Mouse (Mus musculus) layer of hippocampus, adult 11-12 months (tissue): ENCODE measurements around the gene Magi2.
A peak's percentile ranks its signal among the peaks of the same experiment; 100 is the strongest.

Source experiments
- DNase-seq: peaks from one replicate; pipeline ENCODE4 v3.0.0; 2022; ENCODE audit warnings: low spot score

Gene Magi2

GRCm38 (mm10) chr5:20509606-20510005 is 1282.8 kb downstream of the Magi2 start:
- DNase-seq, result no peak

DNA sequence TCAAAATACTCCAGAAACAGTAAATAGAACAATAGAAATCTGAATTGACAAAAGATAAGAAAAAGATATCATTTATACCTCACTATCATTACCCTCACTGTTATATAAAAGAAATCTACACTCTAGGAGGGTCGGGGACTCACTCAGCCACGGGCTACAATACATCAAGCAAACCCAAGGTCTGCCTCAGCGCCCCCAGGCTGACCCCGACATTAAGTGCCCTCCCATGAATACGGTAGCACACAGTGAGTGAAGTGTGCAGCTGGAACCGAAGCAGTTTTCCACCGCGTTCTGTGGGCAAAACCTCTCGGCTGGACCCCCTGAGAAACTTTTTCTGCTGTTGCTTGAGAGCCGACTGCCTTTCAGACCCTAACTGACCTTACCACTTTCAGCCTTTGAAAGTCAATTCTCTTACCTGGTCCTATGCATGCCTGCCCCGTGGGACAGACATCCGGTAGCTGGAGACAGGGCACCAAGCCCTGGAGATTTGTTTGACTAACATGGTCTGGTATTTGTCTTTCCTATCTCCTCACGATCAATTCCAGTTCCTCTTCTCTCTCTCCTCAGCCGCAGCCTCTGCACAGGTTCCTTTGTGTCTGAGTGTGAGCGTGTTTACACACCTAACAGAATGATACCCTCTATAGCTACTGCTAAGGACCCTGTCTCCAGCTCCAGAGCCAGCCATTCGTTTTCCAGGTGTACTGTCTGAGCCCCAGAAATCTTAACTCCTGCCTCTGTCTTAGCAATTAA is 1285.7 kb downstream of the Magi2 start:
- no peak for DNase-seq

GRCm38 (mm10) chr5:20521639-20522038 is 1294.8 kb downstream of the Magi2 start:
- no peak for DNase-seq

DNA sequence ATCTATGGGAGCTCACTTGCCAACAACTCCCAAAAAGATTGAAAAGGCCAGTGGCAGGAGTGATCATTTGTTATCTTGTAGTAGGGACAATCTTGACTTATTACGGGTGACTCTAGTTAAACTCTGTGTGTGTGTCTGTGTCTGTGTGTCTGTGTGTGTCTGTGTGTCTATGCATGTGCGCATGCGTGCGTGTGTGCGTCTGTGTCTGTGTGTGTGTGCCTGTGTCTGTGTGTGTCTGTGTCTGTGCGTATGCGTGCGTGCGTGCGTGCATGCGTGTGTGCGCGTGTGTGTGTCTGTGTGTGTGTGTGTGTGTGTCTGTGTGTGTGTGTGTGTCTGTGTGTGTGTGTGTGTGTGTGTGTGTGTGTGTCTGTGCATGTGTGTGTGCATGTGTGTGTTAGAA is 1295.2 kb downstream of the Magi2 start:
- no peak for DNase-seq

DNA sequence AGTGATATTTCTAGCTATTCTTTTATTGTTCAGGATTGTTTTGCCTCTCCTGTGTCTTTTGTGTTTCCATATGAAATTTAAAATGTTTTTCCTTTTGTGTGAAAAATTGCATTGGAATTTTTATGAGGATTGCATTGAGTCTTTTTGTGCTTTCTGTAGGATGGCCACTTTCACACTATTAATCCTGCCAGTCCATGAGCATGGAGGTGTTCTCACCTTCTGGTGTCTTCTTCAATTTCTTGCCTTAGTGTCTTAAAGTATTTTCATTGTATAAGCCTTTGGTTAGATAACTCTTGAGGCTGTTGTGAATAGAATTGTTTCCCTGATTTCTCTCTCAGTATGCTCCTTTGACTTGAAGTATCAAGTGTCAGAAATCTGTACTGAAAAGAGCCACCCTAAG is 1296.9 kb downstream of the Magi2 start:
- DNase-seq, result no peak

- peak; percentile 32 for DNase-seq
Measured at GRCm38 (mm10) chr5:20526588-20526987, 1299.8 kb downstream of the Magi2 start.

GRCm38 (mm10) chr5:20536544-20536943 is 1309.7 kb downstream of the Magi2 start:
- DNase-seq, result no peak

GRCm38 (mm10) chr5:20537369-20538022 is 1310.7 kb downstream of the Magi2 start:
- DNase-seq, result no peak

GRCm38 (mm10) chr5:20544374-20544773 is 1317.5 kb downstream of the Magi2 start:
- no peak for DNase-seq

DNA sequence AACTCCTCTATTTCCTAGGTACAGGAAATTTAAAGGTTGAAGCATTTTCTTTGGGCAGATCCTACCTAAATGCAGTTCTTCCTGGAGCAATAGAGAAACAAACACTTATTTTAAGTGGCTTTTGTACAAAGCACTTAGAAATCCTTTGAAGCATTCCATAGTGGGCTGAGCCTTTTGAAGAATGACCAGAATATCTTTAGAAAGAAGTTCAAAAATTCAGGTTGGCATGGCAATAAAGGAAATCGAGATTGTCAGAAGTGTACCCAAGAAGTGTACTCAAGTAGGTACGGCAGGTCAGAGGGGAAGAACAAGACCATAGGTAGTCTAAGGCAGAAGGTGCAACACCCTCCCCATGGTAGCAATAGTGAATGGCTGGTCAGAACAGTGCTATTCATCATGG is 1332.5 kb downstream of the Magi2 start:
- no peak for DNase-seq

GRCm38 (mm10) chr5:20559821-20560220 is 1333.0 kb downstream of the Magi2 start:
- DNase-seq, result no peak

DNA sequence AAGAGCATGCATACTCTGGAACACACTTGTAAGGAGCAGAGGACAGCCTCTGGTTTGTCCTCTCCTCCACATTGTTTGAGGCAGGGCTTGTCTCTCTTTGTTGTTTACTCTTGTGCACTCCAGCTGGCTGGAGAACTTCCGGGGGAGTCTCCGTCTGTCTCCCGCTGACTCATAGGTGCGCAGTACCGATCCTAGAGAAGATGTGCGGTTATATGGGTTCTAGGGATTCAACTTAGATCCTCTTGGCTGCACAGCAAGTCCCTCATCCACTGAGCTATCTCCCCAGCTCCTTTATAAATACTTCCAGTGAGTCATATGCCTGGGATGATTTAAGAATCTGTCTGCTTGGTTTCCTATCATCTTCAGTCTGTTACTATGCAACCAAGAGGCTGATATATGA is 1341.6 kb downstream of the Magi2 start:
- DNase-seq, result peak; percentile 68

DNA sequence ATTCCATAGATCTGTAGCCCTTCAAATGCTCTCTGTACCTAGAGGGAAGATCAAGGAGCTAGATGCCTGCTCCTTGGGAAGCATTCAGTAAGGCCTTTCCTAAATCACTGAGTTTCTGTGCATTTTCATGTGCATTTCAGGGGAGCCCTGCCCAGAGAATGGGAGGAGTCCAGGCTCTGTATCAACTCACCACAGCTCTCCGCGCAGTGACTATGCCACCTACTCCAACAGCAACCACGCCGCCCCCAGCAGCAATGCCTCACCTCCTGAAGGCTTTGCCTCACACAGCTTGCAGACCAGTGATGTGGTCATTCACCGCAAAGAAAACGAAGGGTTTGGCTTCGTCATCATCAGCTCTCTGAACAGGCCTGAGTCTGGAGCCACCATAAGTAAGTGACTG is 1342.1 kb downstream of the Magi2 start:
- DNase-seq, result no peak

DNA sequence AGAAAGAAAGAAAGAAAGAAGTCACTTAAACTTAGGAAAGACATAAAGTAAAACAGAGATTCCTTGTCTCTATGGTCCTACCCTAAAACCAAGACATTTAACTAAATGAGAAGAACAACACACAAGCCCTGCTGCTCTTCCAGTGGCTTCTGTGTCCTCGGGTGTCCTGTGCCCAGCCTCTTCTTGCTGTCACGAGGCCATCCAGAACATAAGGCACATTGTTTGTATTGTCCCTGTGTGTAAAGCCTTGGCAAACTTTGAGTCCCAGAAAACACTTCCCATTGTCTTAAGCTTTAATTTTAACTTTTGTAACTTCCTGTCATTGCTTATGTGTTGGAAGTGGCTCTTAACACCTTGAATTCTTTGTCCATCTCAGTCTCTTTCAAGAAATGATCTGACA is 1348.0 kb downstream of the Magi2 start:
- no peak for DNase-seq

GRCm38 (mm10) chr5:20575798-20576197 is 1349.0 kb downstream of the Magi2 start:
- no peak for DNase-seq

DNA sequence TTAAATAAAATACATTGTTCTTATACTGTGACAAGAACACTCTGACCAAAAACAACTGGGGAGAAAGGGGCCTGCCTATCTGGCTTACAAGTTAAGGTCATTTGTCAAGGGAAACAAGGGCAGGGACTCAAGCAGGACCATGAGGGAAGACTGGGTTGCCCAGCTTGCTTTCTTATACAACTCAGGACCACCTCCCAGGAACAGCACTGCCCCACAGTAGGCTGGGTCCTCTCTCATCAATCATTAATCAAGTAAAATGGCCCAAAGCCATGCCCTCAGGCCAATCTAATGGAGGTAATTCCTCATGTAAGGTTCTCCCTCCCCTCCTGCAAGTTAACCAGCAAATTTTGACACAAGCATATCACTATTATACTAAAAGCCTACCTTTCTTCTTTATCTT is 1349.4 kb downstream of the Magi2 start:
- no peak for DNase-seq

- peak; percentile 33 for DNase-seq
Measured at GRCm38 (mm10) chr5:20578666-20579065, 1351.8 kb downstream of the Magi2 start.

- no peak for DNase-seq
Measured at GRCm38 (mm10) chr5:20580619-20581018, 1353.8 kb downstream of the Magi2 start.

DNA sequence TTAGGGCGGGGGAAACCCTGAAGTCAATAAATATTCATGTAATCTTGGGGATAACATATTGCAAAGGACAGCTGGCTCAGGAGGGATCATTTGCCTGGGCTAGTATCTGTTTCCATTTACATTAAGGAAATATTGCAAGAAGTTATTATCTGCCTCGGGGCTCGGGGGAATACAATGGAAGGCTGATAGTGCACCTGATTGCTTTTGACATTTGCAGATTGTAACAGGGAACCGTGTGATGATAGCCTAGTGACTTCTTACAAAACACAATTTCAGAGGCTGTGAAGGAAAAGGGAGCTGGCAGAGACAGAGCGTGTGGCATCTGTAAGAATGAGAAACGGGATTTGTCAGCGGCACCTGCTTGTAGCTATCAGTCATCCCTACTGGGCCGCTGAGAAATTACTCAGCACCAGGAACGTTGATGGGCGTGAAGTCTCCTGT is 1356.2 kb downstream of the Magi2 start:
- DNase-seq, result peak; percentile 35

GRCm38 (mm10) chr5:20583639-20584038 is 1356.8 kb downstream of the Magi2 start:
- DNase-seq, result no peak

DNA sequence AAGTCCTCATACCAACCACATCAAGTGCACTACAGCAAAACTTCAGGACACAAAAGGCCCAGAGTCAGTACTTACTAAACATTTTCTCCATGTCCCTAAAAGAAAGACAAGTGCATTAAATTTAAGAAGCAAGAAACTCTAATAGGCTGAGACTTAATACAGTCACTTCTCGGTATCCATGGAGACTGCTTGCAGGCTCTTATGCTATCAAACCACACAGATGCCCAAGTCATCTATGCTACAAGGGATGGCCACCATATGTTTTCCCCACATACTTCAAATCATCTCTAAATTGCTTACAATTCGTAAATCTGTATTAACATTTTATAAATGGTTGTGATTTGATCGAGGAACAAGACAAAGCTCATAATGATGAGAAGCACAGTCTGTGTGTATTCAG is 1357.9 kb downstream of the Magi2 start:
- no peak for DNase-seq

GRCm38 (mm10) chr5:20589731-20590130 is 1362.9 kb downstream of the Magi2 start:
- no peak for DNase-seq

DNA sequence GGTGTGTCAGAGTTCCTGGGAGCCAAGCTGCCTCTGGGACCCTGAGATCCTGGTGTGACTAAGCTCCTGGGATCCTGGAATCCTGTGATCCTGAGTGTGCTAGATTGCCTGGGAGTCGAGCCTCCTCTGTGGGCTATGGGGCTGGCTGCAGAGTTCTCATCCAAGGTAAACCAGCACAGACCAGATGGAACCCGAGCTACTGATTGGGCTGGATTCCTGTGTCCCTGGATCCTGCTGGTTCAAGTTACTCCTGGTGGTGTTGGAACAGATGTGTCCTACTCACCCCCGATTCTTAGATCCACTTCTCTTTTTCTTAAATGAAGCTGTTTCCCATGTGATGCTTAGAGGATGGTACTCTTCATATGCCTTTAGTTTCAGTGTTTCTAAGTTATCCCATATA is 1371.4 kb downstream of the Magi2 start:
- no peak for DNase-seq
